Mouse (Mus musculus): ENCODE measurements around the gene Astn1. TPM values are rescaled to one million over a fixed set of nuclear protein-coding genes. Genes with fewer than 3 reads are reported as not detected.

The Astn1 gene
- polyA plus RNA-seq, 1 experiment from 2014 or later, result 42.3 TPM

DNA sequence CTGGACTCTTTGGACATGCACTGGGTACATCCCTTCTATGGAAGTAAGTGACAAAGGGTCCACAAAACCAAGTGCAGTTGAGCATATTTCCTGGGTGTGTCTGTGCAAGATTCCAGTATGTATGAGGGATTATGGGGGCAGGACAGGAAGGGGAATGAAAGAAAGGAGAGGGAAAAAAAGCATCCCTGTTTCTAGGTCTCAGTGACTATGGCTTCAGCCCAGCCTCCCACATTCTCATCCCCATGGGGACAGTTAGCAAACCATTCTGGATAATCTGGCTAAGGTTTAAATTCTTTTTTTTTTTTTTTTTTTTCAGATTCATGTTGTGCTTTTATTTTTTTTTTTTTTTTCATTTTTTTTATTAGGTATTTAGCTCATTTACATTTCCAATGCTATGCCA is 280.2 kb downstream of the Astn1 start:
- no peaks in the 10 kb centered on the region for H3K4me1 ChIP-seq (replicated peaks; ENCODE audit: control insufficient read depth, insufficient read depth, low read length)
- no peak overlapping the region for H3K4me2 ChIP-seq (ENCODE audit: low read length)
- no peaks in the 10 kb centered on the region for H3K9me3 ChIP-seq (ENCODE audit: control insufficient read depth, low read length)
- H3K9ac ChIP-seq (replicated peaks; ENCODE audit: low read depth, low read length), result no peak overlapping the region
- H3K36me3 ChIP-seq (ENCODE audit: control insufficient read depth, insufficient read depth), result peaks cover 7% of the 10 kb centered on the region; the same call in 1 of the 2 replicates
- no peaks in the 10 kb centered on the region for H3K27me3 ChIP-seq (replicated peaks; ENCODE audit: control insufficient read depth, insufficient read depth, low read length)
- no peak overlapping the region for H3K4me3 ChIP-seq (replicated peaks; ENCODE audit: low read length)
- no peak for ATAC-seq
- H3K27ac ChIP-seq (ENCODE audit: low read length), result no peak overlapping the region

- no peak for ATAC-seq
- Histone ChIP-seq H3K27me3 (replicated peaks; ENCODE audit: control insufficient read depth, insufficient read depth, low read length) (no peaks in the 10 kb centered on the region), H3K36me3 (ENCODE audit: control insufficient read depth, insufficient read depth) (peaks cover 2% of the 10 kb centered on the region; the same call in 1 of the 2 replicates), H3K9ac (replicated peaks; ENCODE audit: low read depth, low read length) (no peak overlapping the region), H3K4me3 (replicated peaks; ENCODE audit: low read length) (no peak overlapping the region), H3K4me1 (replicated peaks; ENCODE audit: control insufficient read depth, insufficient read depth, low read length) (peaks cover 4% of the 10 kb centered on the region), H3K9me3 (ENCODE audit: control insufficient read depth, low read length) (no peaks in the 10 kb centered on the region), H3K4me2 (ENCODE audit: low read length) (no peak overlapping the region), H3K27ac (ENCODE audit: low read length) (no peak overlapping the region)
- 67% methylated on average over 2 of the region's 2 CpGs for WGBS
Measured at GRCm38 (mm10) chr1:158652799-158653198, 290.7 kb downstream of the Astn1 start.

GRCm38 (mm10) chr1:158653808-158654520 is 291.9 kb downstream of the Astn1 start:
- peaks cover 9% of the 10 kb centered on the region for H3K36me3 ChIP-seq (ENCODE audit: control insufficient read depth, insufficient read depth)
- 26% methylated on average over 4 of the region's 4 CpGs for whole genome bisulfite sequencing
- no peak overlapping the region for H3K4me3 ChIP-seq (replicated peaks; ENCODE audit: low read length)
- no peaks in the 10 kb centered on the region for H3K27me3 ChIP-seq (replicated peaks; ENCODE audit: control insufficient read depth, insufficient read depth, low read length)
- peaks cover 4% of the 10 kb centered on the region for H3K4me1 ChIP-seq (replicated peaks; ENCODE audit: control insufficient read depth, insufficient read depth, low read length)
- ATAC-seq, result peak; percentile 71
- no peak overlapping the region; the same call in 1 of the 2 replicates for H3K27ac ChIP-seq (ENCODE audit: low read length)
- H3K9ac ChIP-seq (replicated peaks; ENCODE audit: low read depth, low read length), result no peak overlapping the region
- no peaks in the 10 kb centered on the region for H3K9me3 ChIP-seq (ENCODE audit: control insufficient read depth, low read length)
- H3K4me2 ChIP-seq (ENCODE audit: low read length), result no peak overlapping the region

DNA sequence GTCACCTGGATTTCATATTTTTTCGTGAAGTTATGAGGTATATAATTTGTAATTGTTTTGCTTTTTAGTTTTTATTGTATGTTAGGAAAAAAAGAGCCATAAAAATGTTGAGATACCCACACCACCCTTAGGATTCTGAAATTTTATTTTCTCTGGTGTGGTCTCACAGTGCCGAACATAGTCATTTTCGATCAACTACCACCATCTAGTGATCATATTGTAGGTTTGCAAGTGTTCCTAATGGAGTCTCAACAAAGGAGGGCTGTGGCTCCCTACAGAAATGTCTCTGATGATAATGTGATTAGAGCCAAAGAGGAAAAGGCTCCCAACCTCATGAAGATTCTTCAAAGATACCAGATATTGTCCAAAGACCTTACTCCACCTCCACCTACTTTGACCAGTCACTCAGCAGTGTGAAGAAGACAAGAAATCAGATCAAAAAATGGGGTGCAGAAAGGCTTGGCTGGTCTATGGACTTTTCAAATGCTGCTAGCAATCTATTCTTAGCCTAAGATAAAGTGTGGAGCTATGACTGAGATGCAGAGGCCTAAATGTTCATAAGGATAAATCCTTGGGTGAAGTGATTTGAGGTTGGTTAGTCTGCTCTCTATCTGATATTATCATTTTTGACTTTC is 292.6 kb downstream of the Astn1 start:
- ATAC-seq, result peak; percentile 94
- 50% methylated on average over 3 of the region's 3 CpGs for WGBS
- H3K9ac ChIP-seq (replicated peaks; ENCODE audit: low read depth, low read length), result no peak overlapping the region
- H3K36me3 ChIP-seq (ENCODE audit: control insufficient read depth, insufficient read depth), result peaks cover 13% of the 10 kb centered on the region
- peak overlapping the region; percentile 45; the same call in 1 of the 2 replicates for H3K27ac ChIP-seq (ENCODE audit: low read length)
- H3K4me2 ChIP-seq (ENCODE audit: low read length), result no peak overlapping the region
- no peaks in the 10 kb centered on the region for H3K27me3 ChIP-seq (replicated peaks; ENCODE audit: control insufficient read depth, insufficient read depth, low read length)
- H3K4me1 ChIP-seq (replicated peaks; ENCODE audit: control insufficient read depth, insufficient read depth, low read length), result peaks cover 4% of the 10 kb centered on the region
- no peak overlapping the region for H3K4me3 ChIP-seq (replicated peaks; ENCODE audit: low read length)
- H3K9me3 ChIP-seq (ENCODE audit: control insufficient read depth, low read length), result no peaks in the 10 kb centered on the region

- no peaks in the 10 kb centered on the region for H3K9me3 ChIP-seq (ENCODE audit: control insufficient read depth, low read length)
- no peak overlapping the region for H3K27ac ChIP-seq (ENCODE audit: low read length)
- no peaks in the 10 kb centered on the region for H3K27me3 ChIP-seq (replicated peaks; ENCODE audit: control insufficient read depth, insufficient read depth, low read length)
- H3K4me3 ChIP-seq (replicated peaks; ENCODE audit: low read length), result no peak overlapping the region
- ATAC-seq, result no peak
- peaks cover 16% of the 10 kb centered on the region for H3K36me3 ChIP-seq (ENCODE audit: control insufficient read depth, insufficient read depth)
- no peak overlapping the region for H3K9ac ChIP-seq (replicated peaks; ENCODE audit: low read depth, low read length)
- WGBS, result 89% methylated on average over 6 of the region's 6 CpGs
- H3K4me1 ChIP-seq (replicated peaks; ENCODE audit: control insufficient read depth, insufficient read depth, low read length), result peaks cover 4% of the 10 kb centered on the region
- H3K4me2 ChIP-seq (ENCODE audit: low read length), result no peak overlapping the region
Measured at GRCm38 (mm10) chr1:158656986-158657385, 294.9 kb downstream of the Astn1 start.

DNA sequence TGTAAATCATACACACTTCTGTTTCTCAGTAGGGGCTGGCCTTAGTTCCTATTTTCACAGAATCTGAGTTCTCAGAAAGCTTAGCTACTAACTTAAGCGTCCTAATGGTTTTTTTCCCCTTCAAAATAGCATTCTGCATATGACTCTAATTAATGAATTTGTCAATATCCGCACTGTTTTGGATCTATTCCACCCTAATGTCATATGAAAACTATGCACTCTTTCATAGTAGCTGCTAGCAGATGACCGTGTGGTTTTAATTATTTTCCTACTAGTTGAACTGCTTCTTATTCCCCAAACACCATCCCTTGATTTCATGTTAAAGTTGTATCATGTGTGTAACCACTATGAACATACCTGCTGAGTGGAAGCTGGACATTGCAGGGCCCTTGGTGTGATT is 303.9 kb downstream of the Astn1 start:
- WGBS, result 85% methylated on average over 3 of the region's 3 CpGs
- H3K27me3 ChIP-seq (replicated peaks; ENCODE audit: control insufficient read depth, insufficient read depth, low read length), result no peaks in the 10 kb centered on the region
- H3K36me3 ChIP-seq (ENCODE audit: control insufficient read depth, insufficient read depth), result peaks cover 22% of the 10 kb centered on the region; the same call in 1 of the 2 replicates
- H3K4me1 ChIP-seq (replicated peaks; ENCODE audit: control insufficient read depth, insufficient read depth, low read length), result no peaks in the 10 kb centered on the region
- no peak overlapping the region for H3K27ac ChIP-seq (ENCODE audit: low read length)
- no peak for ATAC-seq
- no peak overlapping the region for H3K4me2 ChIP-seq (ENCODE audit: low read length)
- no peak overlapping the region for H3K9ac ChIP-seq (replicated peaks; ENCODE audit: low read depth, low read length)
- H3K9me3 ChIP-seq (ENCODE audit: control insufficient read depth, low read length), result no peaks in the 10 kb centered on the region
- no peak overlapping the region for H3K4me3 ChIP-seq (replicated peaks; ENCODE audit: low read length)

GRCm38 (mm10) chr1:158669971-158670592 is 308.0 kb downstream of the Astn1 start:
- Histone ChIP-seq H3K4me2 (ENCODE audit: low read length) (no peak overlapping the region), H3K4me1 (replicated peaks; ENCODE audit: control insufficient read depth, insufficient read depth, low read length) (no peaks in the 10 kb centered on the region), H3K9ac (replicated peaks; ENCODE audit: low read depth, low read length) (no peak overlapping the region), H3K27ac (ENCODE audit: low read length) (no peak overlapping the region), H3K9me3 (ENCODE audit: control insufficient read depth, low read length) (no peaks in the 10 kb centered on the region), H3K36me3 (ENCODE audit: control insufficient read depth, insufficient read depth) (peaks cover 28% of the 10 kb centered on the region), H3K27me3 (replicated peaks; ENCODE audit: control insufficient read depth, insufficient read depth, low read length) (no peaks in the 10 kb centered on the region), H3K4me3 (replicated peaks; ENCODE audit: low read length) (no peak overlapping the region)
- WGBS, result 47% methylated on average over 3 of the region's 3 CpGs
- peak; percentile 91 for ATAC-seq

GRCm38 (mm10) chr1:158687726-158688125 is 325.7 kb downstream of the Astn1 start:
- Histone ChIP-seq H3K4me2 (ENCODE audit: low read length) (no peak overlapping the region), H3K4me1 (replicated peaks; ENCODE audit: control insufficient read depth, insufficient read depth, low read length) (no peaks in the 10 kb centered on the region), H3K27me3 (replicated peaks; ENCODE audit: control insufficient read depth, insufficient read depth, low read length) (no peaks in the 10 kb centered on the region), H3K36me3 (ENCODE audit: control insufficient read depth, insufficient read depth) (peaks cover 25% of the 10 kb centered on the region), H3K4me3 (replicated peaks; ENCODE audit: low read length) (no peak overlapping the region), H3K27ac (ENCODE audit: low read length) (no peak overlapping the region), H3K9ac (replicated peaks; ENCODE audit: low read depth, low read length) (no peak overlapping the region), H3K9me3 (ENCODE audit: control insufficient read depth, low read length) (no peaks in the 10 kb centered on the region)
- 72% methylated on average over 1 of the region's 1 CpGs for WGBS
- ATAC-seq, result no peak

- 67% methylated on average over 3 of the region's 3 CpGs for WGBS
- Histone ChIP-seq H3K27ac (ENCODE audit: low read length) (no peak overlapping the region), H3K4me2 (ENCODE audit: low read length) (no peak overlapping the region), H3K9ac (replicated peaks; ENCODE audit: low read depth, low read length) (no peak overlapping the region), H3K9me3 (ENCODE audit: control insufficient read depth, low read length) (no peaks in the 10 kb centered on the region), H3K27me3 (replicated peaks; ENCODE audit: control insufficient read depth, insufficient read depth, low read length) (no peaks in the 10 kb centered on the region), H3K36me3 (ENCODE audit: control insufficient read depth, insufficient read depth) (no peaks in the 10 kb centered on the region), H3K4me1 (replicated peaks; ENCODE audit: control insufficient read depth, insufficient read depth, low read length) (no peaks in the 10 kb centered on the region), H3K4me3 (replicated peaks; ENCODE audit: low read length) (no peak overlapping the region)
- ATAC-seq, result no peak
Measured at GRCm38 (mm10) chr1:158697423-158697822, 335.4 kb downstream of the Astn1 start.

All from forebrain, embryonic 16.5 days (tissue).